Mouse (Mus musculus) gastrocnemius, adult 2 months (tissue): ENCODE measurements around the gene Glul. TPM values are rescaled to one million over a fixed set of nuclear protein-coding genes. Genes with fewer than 3 reads are reported as not detected.

Experiments
- DNase-seq: peaks from one replicate; pipeline ENCODE4 v3.0.0; 2022
- H3K27ac ChIP-seq: fragments of 200-600 bp; 2 replicates; pipeline ENCODE4 v1.8.1; 2022; ENCODE audit warnings: mild to moderate bottlenecking
- H3K4me3 ChIP-seq: fragments of 200-600 bp; 2 replicates; pipeline ENCODE4 v1.8.1; 2022; ENCODE audit warnings: mild to moderate bottlenecking, moderate library complexity
- CTCF ChIP-seq: fragments of 200-600 bp; IDR thresholded peaks from 2 replicates; pipeline ENCODE4 v1.8.1; 2022; ENCODE audit warnings: antibody characterized with exemption, mild to moderate bottlenecking, moderate library complexity
- intact Hi-C: fragments of 180-260 bp; cut with DNase I; formaldehyde crosslinking; loops from one replicate; pipeline ENCODE4 v1.15.1; 2025
- total RNA-seq, 2 experiments: library from RNA; stranded (reverse); gene quantifications; 2 replicates each; pipeline ENCODE4 v1.2.3; 2021

Glul gene
- total RNA-seq, 2 experiments from 2014 or later, result 501 to 689 TPM

GRCm38 (mm10) chr1:153913869-153914268, 14.1 kb downstream of the Glul start:
- Histone ChIP-seq H3K4me3 (no peak overlapping the region), H3K27ac (peak overlapping the region; percentile 52; the same call in 1 of the 2 replicates)
- no peak for TF ChIP-seq CTCF
- intact Hi-C loops, result no loop called here
- no peak for DNase-seq

DNA sequence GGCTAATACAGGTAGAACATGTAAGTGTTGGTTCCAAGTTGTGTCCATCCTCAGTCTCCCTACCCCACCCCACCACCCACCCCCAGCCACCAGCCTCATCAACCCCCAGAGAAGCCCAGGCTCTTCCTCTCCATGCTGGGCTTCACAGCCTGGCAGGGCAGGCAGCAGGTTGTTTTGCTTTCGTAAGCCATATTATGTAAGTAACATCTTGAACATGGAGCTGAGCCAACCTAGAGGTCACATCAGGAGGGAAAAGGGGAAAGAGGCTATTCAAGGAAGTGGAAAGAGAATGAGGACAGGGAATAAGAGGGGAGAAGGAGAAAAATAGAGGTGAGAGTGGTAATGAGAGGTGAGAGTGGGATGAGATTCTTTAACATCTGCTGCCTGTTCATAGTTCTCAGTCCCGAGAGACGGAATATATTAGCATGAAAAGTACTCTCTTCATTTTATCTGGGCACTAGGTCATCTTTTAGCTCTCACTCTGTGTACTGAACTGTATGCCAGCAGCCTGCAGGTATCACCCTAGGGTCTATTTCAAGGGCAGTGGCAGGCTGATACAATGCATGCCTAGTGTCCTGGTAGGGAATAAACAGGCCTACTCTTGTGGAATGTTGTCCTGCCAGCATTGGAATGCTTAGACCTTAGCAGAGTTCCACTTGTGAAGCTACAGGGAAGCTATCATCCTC, 18.9 kb downstream of the Glul start:
- TF ChIP-seq CTCF, result no peak
- intact Hi-C loops, result no loop called here
- Histone ChIP-seq H3K27ac (peak overlapping the region; percentile 41), H3K4me3 (no peak overlapping the region)
- DNase-seq, result no peak

GRCm38 (mm10) chr1:153921642-153922041, 21.9 kb downstream of the Glul start:
- H3K4me3 ChIP-seq, result no peak overlapping the region
- no peak for TF ChIP-seq CTCF
- peak overlapping the region; percentile 68 for H3K27ac ChIP-seq
- DNase-seq, result no peak
- intact Hi-C loops, result loop anchor here (1.0 kb wide), 1 partner anchor 20 kb away; no protein-coding TSS in a partner anchor

DNA sequence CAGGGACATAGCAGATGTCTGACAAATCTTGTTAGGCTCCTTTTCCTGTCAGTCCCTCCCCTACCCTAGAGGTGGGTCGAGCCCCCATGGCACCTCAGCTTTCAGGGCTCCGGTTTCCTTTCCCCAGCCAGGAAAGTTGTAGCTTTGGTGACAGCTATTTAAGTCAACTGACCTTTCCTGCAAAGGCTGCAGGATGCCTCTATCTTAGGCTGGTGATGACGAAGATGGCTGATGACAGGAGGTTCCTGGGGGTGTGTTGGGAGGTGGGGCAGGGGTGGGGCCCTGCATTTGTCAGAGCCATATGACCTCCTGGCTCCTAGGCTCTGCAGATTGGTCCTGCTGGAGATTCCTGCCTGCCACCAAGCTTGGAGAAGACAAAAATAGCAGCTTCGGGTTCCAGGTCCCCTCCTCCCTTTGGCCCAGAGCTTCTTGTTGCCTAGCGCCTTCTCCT, 22.9 kb downstream of the Glul start:
- H3K4me3 ChIP-seq, result no peak overlapping the region
- intact Hi-C loops, result loop anchor here (1.0 kb wide), 1 partner anchor 21 kb away; no protein-coding TSS in a partner anchor
- no peak for TF ChIP-seq CTCF
- DNase-seq, result peak; percentile 90
- peak overlapping the region; percentile 89 for H3K27ac ChIP-seq

DNA sequence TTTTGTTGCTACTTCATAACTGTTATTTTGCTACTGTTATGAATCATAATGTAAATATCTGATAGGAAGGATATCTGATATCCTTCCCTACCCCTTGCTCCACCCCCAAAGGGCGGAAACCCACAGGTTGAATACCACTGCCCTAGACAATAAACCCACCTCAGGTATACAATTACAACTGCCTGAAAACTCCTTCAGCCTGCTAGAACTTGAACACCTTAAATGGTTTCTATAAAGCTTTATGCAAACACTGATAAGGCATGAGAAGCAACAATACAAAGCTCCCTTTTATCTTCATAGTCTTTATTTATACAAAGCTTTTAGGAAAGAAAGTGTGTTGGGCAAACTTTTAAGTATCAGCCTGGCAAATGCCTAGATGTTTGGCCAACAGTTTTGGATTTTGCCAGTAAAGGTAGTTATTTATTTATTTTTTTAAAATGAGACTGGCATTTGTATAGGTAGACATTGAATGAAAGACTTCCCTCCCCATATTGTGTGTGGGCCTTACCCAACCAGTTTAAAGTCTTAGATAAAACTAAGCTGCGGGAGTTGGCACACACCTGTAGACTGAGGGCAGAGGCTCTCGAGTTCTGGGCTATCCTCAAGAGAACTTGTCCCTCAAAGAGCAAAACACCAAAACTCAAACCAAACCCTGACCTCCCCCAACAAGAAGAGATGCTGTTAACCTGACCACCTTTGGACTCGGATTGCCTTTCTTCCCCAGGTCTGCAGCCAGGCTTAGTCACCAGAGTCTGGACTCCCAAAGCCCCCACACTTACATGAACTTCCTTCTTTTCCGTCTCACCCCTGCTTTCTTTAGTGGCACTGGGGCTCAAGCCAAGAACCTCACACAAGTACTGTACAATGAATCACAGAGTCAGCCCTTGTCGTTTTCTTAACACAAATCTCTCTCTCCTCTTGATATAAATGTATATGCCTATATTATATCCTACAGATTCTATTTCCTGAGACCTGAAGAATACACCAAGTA, 24.9 kb downstream of the Glul start:
- Histone ChIP-seq H3K4me3 (no peak overlapping the region), H3K27ac (no peak overlapping the region)
- TF ChIP-seq CTCF, result no peak
- intact Hi-C loops, result no loop called here
- no peak for DNase-seq

- no peak overlapping the region for H3K27ac ChIP-seq
- no peak overlapping the region for H3K4me3 ChIP-seq
- DNase-seq, result no peak
- intact Hi-C loops, result no loop called here
- no peak for TF ChIP-seq CTCF
These were observed 30.7 kb downstream of the Glul start for GRCm38 (mm10) chr1:153930431-153930830.

- H3K4me3 ChIP-seq, result no peak overlapping the region
- DNase-seq, result no peak
- intact Hi-C loops, result no loop called here
- H3K27ac ChIP-seq, result no peak overlapping the region
- TF ChIP-seq CTCF, result no peak
These were observed 34.0 kb downstream of the Glul start for GRCm38 (mm10) chr1:153933772-153934171.

DNA sequence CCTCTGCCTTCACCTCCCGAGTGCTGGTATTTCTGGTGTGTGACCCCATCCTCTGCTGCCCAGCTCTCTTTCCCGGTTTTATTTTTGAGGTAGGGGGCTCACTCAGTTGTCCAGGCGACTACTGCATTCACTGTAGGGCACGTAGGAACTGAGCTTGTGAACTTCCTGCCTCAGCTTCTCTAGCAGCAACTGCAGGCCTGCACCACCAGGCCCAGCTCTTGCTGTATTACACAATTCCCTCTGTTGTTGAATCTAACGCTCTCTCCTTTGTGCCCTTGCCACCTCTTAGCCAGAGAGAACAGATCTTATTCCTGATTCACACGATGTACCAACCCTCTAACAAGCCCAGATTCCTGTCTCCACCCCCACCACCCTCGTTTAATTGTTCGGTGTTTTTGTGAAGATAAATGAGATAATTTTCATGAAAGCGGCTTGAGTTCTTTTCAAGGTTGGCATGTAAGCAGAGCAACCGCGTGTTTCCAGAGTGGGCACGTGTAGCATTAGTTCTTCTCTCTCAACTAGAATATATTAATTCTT, 36.2 kb downstream of the Glul start:
- TF ChIP-seq CTCF, result no peak
- intact Hi-C loops, result no loop called here
- Histone ChIP-seq H3K27ac (no peak overlapping the region), H3K4me3 (no peak overlapping the region)
- no peak for DNase-seq

DNA sequence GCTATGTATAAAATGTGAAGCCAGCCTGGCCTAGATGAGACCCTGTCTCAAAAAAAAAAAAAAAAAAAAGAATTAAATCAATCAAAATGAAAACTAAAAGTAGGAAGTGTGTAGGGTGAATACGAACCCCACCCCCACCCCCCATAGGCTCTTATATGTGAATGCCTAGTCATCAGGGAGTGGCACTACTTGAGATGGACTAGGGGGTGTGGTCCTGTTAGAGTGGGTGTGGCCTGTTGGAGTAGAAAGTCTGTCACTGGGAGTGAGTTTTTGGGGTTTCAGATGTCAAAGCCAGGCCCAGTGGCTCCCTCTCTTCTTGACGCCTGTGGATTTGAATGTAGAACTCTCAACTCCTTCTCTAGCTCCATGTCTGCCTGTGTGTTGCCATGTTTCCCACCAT, 37.3 kb downstream of the Glul start:
- DNase-seq, result no peak
- intact Hi-C loops, result no loop called here

DNA sequence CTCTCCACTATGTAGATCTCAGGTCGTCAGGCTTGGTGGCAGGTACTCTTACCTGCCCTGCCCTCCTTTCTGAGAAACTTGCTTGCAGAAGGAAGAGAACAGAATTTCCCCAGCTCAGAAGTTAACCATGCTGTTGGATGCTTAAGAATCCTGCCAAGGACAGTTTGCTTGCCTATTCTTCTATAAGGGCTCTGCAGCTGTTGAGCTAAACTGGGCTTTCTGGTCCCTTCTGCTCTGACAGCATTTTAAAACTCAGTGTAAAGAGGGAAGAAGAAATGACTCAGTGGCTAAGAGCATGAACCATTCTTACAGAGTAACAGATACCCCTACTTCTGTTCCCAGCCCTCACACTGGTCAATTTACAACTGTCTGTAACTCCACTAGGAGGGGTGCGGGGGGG, 41.2 kb downstream of the Glul start:
- TF ChIP-seq CTCF, result no peak

More for the DNA sequence above, 37.3 kb downstream of the Glul start:
- Histone ChIP-seq H3K27ac (no peak overlapping the region), H3K4me3 (no peak overlapping the region)
- TF ChIP-seq CTCF, result no peak

DNA sequence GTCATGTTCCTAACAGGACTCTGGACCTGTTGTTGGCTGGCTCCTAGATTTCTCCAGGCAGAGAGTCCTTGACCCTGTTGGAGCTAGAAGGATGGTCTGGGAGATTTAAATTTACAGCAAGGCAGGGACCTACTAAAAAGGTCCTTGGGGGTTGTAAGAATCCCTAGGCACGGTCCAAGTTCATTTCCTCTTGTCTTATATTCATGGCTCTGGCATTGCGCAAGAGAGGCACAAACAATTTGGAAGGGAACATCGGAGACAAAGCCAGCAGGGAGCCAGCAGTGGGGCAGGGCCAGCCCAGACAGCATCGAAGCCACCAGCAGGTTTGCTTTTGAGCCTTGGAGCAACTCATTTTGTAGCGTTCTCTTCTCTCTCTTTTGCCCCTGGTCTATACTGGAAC, 45.4 kb downstream of the Glul start:
- Histone ChIP-seq H3K27ac (no peak overlapping the region), H3K4me3 (no peak overlapping the region)
- no peak for TF ChIP-seq CTCF
- intact Hi-C loops, result no loop called here
- DNase-seq, result peak; percentile 29

More for the DNA sequence above, 41.2 kb downstream of the Glul start:
- Histone ChIP-seq H3K27ac (no peak overlapping the region), H3K4me3 (no peak overlapping the region)
- intact Hi-C loops, result no loop called here
- no peak for DNase-seq

DNA sequence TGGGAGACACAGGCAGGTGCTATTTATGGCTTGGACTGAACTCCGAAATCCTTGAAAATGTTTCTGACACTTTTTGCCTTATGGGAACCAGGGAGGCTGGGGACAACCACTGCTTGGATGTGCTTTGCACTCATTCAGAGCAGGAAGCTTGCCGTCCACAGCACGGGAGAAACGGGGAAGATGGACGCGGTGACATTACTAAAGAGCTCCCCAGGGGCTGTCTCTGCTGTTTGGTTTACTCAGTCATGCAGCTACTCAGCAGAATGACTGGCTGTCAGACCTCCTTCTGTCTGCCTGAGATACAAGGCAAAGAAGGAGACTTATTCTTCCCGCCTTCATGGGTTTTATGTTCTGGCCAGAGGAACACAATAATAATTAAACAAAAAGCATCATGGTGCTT, 47.2 kb downstream of the Glul start:
- no peak for DNase-seq
- intact Hi-C loops, result no loop called here
- no peak overlapping the region for H3K27ac ChIP-seq
- H3K4me3 ChIP-seq, result no peak overlapping the region
- TF ChIP-seq CTCF, result no peak

DNA sequence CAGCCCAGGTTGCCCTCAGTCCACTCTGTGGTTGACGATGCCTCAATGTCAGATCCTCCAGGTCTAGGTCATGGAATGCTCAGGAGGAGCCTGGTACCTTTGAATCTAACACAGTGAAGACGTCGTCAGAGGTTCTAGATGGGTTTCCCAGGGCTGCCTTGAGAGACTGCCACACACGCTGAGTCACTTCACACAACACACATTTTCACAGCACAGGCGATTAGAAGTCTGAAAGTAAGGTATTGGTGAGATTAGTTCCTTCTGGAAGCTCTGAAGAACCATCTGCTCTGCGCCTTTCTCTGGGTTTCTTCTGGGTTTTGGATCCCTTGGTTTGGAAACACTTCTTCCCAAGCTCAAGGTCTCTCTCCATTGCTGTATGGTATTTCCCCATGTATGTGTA, 48.1 kb downstream of the Glul start:
- no peak for DNase-seq
- TF ChIP-seq CTCF, result no peak
- Histone ChIP-seq H3K4me3 (no peak overlapping the region), H3K27ac (no peak overlapping the region)
- intact Hi-C loops, result no loop called here
